Mouse (Mus musculus) limb, embryonic 11.5 days (tissue): ENCODE data around the gene Gm28539. TPM values are rescaled to one million over a fixed set of nuclear protein-coding genes. Genes with fewer than 3 reads are reported as not detected.

Source experiments
- ATAC-seq: fragments of 200-750 bp; cut with Nextera tagmentation; 2 replicates; pipeline ENCODE4 v1.8.0; 2017; ENCODE audit warnings: low read depth; ENCODE audit not compliant: insufficient number of reproducible peaks, low FRiP score, low TSS enrichment
- DNase-seq: peaks from one replicate; pipeline ENCODE4 v3.0.0-alpha.2; 2015; ENCODE audit warnings: low spot score
- H3K27ac ChIP-seq: fragments of 300-500 bp; sonication (generic); replicated peaks from 2 replicates; pipeline ENCODE4 v1.5.1; 2014; ENCODE audit warnings: low read depth, mild to moderate bottlenecking, low read length
- H3K27me3 ChIP-seq: fragments of 300-500 bp; sonication (generic); 2 replicates; pipeline ENCODE4 v1.6.1; 2014; ENCODE audit warnings: mild to moderate bottlenecking, low read length, mixed read lengths; ENCODE audit not compliant: control insufficient read depth, insufficient read depth
- H3K36me3 ChIP-seq: fragments of 300-500 bp; sonication (generic); 2 replicates; pipeline ENCODE4 v1.6.1; 2014; ENCODE audit warnings: mild to moderate bottlenecking, low read length, moderate library complexity, mixed read lengths; ENCODE audit not compliant: control insufficient read depth, insufficient read depth
- H3K4me1 ChIP-seq: fragments of 300-500 bp; sonication (generic); 2 replicates; pipeline ENCODE4 v1.6.1; 2014; ENCODE audit warnings: low read length, mixed read lengths; ENCODE audit not compliant: control insufficient read depth, insufficient read depth
- H3K4me2 ChIP-seq: fragments of 300-500 bp; sonication (generic); 2 replicates; pipeline ENCODE4 v1.6.1; 2014; ENCODE audit warnings: low read depth, mild to moderate bottlenecking, moderate library complexity; ENCODE audit not compliant: severe bottlenecking
- H3K4me3 ChIP-seq: fragments of 300-500 bp; sonication (generic); 2 replicates; pipeline ENCODE4 v1.5.1; 2014; ENCODE audit warnings: low read depth, low read length
- H3K9ac ChIP-seq: fragments of 300-500 bp; sonication (generic); 2 replicates; pipeline ENCODE4 v1.6.1; 2014; ENCODE audit warnings: mild to moderate bottlenecking, low read length
- H3K9me3 ChIP-seq: fragments of 300-500 bp; sonication (generic); 2 replicates; pipeline ENCODE4 v1.6.1; 2016; ENCODE audit warnings: low read length; ENCODE audit not compliant: control insufficient read depth
- WGBS: fragments of 180-500 bp; shearing (Covaris S2); extraction: QIAGEN DNeasy Blood & Tissue Kit; methylation state at CpG from one replicate; pipeline ENCODE4 v1.1.7; 2014; 5-methylcytosine and 5-hydroxymethylcytosine counted together
- polyA plus RNA-seq: library from polyadenylated mRNA; unstranded; fragments of >200 nt; fragmentation: Nextera tagmentation; extraction: Ambion mirVana; gene quantifications from 2 replicates; pipeline ENCODE4 v1.2.1, GENCODE M21; 2014

Gene Gm28539
- polyA plus RNA-seq, 1 experiment from 2014 or later: not detected

DNA sequence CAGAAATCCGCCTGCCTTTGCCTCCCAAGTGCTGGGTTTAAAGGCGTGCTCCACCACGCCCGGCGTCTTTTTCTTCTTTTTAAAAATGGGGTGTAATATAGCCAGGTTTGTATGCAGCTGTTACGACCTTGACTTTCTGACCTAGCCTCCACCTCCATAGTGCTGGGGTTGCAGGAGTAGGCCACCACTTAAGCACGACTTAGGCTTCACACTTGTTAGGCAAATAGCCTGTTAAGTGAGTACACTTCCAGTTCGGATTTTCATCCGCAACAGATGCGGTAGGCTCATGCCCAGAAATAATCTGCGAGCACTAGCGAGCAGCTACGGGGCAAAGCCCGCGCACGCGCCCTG, 39.7 kb downstream of the Gm28539 start:
- H3K9ac ChIP-seq: peak overlapping the region; percentile 89
- H3K4me3 ChIP-seq: peak overlapping the region; percentile 91
- H3K4me2 ChIP-seq: peak overlapping the region; percentile 81; the same call in 1 of the 2 replicates
- H3K27me3 ChIP-seq: no peaks in the 10 kb centered on the region
- H3K27ac ChIP-seq: peak overlapping the region; percentile 85
- DNase-seq: no peak
- H3K9me3 ChIP-seq: no peaks in the 10 kb centered on the region
- H3K4me1 ChIP-seq: no peaks in the 10 kb centered on the region
- ATAC-seq: peak; percentile 60
- under 1% methylated on average over 17 of the region's 17 CpGs for WGBS
- peaks cover 9% of the 10 kb centered on the region; the same call in 1 of the 2 replicates for H3K36me3 ChIP-seq

DNA sequence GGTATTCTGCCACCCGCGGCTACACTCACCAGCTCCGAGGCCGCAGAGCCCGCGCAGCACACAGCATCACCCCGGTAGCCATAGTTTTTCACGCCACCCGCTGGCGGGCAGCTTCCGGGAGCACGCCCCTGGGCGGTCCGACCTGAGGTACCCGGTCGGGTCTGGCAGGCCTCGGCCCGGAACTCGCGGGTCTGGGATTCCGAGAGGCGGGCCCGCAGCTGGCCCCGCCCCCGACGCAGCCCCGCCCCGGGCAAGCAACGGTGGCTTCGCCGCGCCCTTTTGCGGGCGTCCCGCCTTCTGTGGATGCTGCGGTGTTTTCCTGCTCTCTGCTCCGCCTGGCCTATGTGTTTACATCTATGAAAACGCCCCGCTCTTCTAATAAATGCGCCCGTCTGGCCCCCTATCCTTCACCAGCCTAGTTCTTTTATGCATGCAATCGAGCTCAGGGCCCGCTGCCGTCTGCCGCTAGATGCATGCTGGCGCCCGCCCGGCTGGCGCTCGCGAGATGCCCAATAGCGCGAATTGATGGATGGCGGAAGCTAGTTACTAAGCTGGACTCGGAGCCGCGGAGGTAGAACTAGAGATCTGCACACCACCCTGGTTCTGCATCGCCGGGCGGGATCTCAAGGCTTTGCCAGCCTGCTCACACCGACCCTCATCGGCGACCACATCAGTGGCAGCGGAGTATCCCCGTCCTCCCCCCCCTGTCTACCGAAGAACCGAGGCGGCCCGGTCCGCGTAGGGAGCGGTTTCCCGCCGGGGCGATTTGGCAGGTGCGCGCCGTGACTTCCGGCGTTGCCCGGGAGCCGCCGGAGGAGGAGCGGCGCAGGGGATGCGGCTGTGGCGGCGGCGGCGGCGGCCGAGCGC, 40.3 kb downstream of the Gm28539 start, which contains the start of the genes Mrpl40 and Hira:
TSS of gene Mrpl40 (minus strand) at position 421 of the 867 bp plus-strand sequence.
TSS of gene Hira (plus strand) at position 596 of the 867 bp plus-strand sequence.
- H3K4me2 ChIP-seq: peak within 1 kb of the TSS; percentile 81
- DNase-seq (peak; percentile 95), ATAC-seq (peak; percentile 92)
- H3K9ac ChIP-seq: peak within 1 kb of the TSS; percentile 89
- H3K27me3 ChIP-seq: no peaks in the 10 kb centered on the region
- no peaks in the 10 kb centered on the region for H3K9me3 ChIP-seq
- H3K4me1 ChIP-seq: no peaks in the 10 kb centered on the region
- peaks cover 9% of the 10 kb centered on the region; the same call in 1 of the 2 replicates for H3K36me3 ChIP-seq
- peak within 1 kb of the TSS; percentile 85 for H3K27ac ChIP-seq
- peak within 1 kb of the TSS; percentile 91 for H3K4me3 ChIP-seq
- WGBS: under 1% methylated on average over 82 of the region's 93 CpGs

DNA sequence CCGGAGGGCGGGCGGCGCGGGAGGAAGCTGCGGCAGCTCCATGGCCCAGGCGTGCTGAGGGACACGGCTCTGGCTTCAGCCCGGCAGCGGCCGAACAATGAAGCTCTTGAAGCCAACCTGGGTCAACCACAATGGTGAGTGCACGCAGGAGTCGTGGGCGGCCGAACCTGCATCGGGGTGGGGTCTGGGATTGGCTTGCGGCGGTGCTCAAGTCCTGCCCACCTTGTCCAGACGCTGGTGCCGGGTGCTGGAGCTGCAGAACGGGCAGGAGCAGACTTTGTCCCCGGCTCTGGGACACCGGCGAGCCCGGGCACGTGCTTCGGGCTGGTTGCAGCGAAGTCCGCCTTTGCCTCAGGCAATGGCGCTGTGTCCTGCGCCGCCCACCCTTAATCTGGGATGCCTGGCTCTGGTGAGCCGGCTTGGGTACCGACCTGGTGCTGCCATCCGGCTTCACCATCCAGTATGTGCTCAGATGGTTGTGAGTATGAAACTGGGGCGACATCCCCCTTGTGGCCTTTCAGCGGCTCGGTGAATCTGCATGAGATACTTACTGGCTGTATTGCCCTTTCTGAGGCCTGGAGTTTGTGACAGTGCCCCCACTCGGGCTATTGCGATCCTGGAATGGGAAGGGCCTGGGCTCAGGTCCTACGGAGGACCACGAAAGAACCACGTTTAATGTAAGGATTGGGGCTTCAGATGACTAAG, 41.2 kb downstream of the Gm28539 start:
- peak overlapping the region; percentile 85 for H3K27ac ChIP-seq
- H3K4me2 ChIP-seq: peak overlapping the region; percentile 81
- H3K36me3 ChIP-seq: peaks cover 6% of the 10 kb centered on the region; the same call in 1 of the 2 replicates
- H3K4me3 ChIP-seq: peak overlapping the region; percentile 91
- H3K9me3 ChIP-seq: no peaks in the 10 kb centered on the region
- WGBS: under 1% methylated on average over 43 of the region's 43 CpGs
- ATAC-seq (peak; percentile 28), DNase-seq (peak; percentile 75)
- H3K9ac ChIP-seq: peak overlapping the region; percentile 89
- no peaks in the 10 kb centered on the region for H3K4me1 ChIP-seq
- no peaks in the 10 kb centered on the region for H3K27me3 ChIP-seq

DNA sequence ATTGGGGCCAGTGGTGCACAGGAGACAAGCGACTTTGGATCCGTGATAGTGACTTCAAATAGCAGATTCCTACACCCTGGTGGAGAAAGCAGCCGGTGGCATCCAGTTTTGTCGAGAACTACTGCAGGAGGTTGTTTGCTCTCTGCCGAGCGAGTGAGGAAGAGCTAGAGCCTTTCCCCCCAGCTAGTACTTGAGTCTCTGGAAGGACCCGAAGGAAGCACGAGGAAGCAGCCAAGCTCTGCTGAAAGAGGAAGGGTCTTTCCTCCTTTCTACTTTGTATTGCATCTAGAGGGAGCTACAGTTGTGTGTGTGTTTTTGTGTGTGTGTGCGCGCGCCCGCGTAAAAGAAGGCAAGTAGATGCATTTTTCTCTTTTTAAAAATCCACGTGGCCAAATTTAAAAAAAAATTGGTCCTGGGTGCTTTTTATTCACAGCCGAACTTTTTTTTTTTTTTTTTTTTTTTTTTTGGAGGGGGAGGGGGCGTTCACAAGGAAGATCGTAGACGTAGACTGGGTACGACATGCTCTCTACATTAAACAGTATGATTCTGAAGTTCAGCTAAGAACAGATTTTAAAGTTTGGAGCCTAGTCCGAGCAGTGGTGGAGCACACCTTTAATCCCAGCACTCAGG, 41.8 kb downstream of the Gm28539 start:
- WGBS: 34% methylated on average over 20 of the region's 20 CpGs
- no peak for DNase-seq
- Histone ChIP-seq H3K27ac (peak overlapping the region; percentile 85), H3K36me3 (peaks cover 6% of the 10 kb centered on the region; the same call in 1 of the 2 replicates), H3K4me3 (peak overlapping the region; percentile 91), H3K4me2 (peak overlapping the region; percentile 81), H3K9me3 (no peaks in the 10 kb centered on the region), H3K4me1 (no peaks in the 10 kb centered on the region), H3K9ac (peak overlapping the region; percentile 89), H3K27me3 (no peaks in the 10 kb centered on the region)
- ATAC-seq: no peak

DNA sequence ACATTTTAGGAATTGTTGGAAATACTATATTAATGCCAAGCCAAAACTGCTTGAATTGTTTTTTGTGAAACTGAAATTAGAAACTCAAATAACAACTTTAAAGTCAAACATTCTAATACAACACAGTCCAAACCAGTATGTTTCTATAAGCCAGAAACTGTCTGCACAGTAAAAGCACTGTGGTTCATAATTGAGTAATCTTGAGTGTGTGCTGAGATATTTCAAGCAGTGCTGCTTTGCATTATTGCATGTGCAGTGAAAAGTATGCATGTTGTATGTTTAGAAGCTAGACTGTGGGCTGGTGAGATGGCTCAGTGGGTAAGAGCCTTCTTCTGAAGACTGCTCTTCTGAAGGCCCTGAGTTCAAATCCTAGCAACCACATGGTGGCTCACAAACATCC, 47.7 kb downstream of the Gm28539 start:
- Histone ChIP-seq H3K4me3 (no peak overlapping the region), H3K9me3 (no peaks in the 10 kb centered on the region), H3K27ac (no peak overlapping the region), H3K27me3 (no peaks in the 10 kb centered on the region), H3K4me2 (no peak overlapping the region), H3K4me1 (no peaks in the 10 kb centered on the region), H3K9ac (no peak overlapping the region), H3K36me3 (no peaks in the 10 kb centered on the region; the same call in none of the 2 replicates)
- ATAC-seq: no peak
- DNase-seq: no peak

DNA sequence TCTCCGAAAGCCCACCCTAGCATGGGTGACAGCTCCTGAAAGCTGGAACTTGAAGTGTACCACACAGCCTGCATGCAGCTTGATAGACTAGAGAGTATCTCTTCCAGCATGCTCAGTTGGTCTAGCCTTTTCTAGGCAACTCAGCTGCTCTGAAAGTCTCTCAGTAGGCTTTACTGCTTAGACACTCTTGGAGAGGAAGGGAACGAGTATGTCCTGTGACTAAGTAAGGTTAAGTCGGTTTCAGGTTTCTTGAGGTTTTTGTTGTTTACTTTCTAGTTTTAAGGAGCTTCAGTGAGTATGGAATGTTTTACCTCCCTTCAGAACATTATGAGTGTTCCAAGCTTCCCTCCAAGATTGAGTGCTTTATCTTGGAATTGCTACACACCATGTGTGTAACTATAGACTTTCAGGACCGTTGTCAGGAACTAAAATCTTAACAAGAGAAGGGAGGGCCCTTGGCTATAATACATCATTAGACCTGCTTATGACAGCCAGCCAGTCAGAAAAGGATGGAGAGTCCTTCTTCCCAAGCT, 57.5 kb downstream of the Gm28539 start:
- H3K9ac ChIP-seq: no peak overlapping the region
- no peaks in the 10 kb centered on the region for H3K9me3 ChIP-seq
- no peaks in the 10 kb centered on the region; the same call in 1 of the 2 replicates for H3K36me3 ChIP-seq
- no peaks in the 10 kb centered on the region for H3K27me3 ChIP-seq
- H3K4me1 ChIP-seq: no peaks in the 10 kb centered on the region
- no peak overlapping the region for H3K4me2 ChIP-seq
- WGBS: 78% methylated on average over 4 of the region's 4 CpGs
- no peak for DNase-seq
- no peak overlapping the region for H3K4me3 ChIP-seq
- no peak for ATAC-seq
- no peak overlapping the region for H3K27ac ChIP-seq

DNA sequence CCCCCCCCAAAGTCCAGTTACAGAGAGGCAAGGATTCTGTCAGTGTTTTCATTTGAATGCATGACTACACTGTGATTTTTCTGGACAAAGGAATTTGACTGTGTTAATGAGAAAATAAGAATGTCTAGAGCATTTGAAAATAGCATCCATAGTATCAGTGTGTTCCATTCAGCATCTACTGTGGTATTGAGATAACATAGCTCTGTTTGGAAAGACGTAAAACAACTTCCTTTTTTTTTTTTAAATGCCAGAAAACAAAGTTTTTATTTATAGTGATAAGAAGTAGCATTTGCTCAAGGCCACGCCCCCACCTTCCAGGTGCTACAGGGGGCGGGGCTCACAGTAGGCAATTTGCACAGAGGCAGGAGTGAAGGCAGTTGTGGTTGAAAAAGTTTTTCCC, 58.9 kb downstream of the Gm28539 start:
- Histone ChIP-seq H3K9ac (no peak overlapping the region), H3K27ac (no peak overlapping the region), H3K4me2 (no peak overlapping the region), H3K4me3 (no peak overlapping the region), H3K36me3 (peaks cover 3% of the 10 kb centered on the region; the same call in 1 of the 2 replicates), H3K9me3 (no peaks in the 10 kb centered on the region), H3K4me1 (no peaks in the 10 kb centered on the region), H3K27me3 (no peaks in the 10 kb centered on the region)
- WGBS: 80% methylated on average over 3 of the region's 3 CpGs
- DNase-seq: no peak
- ATAC-seq: no peak

DNA sequence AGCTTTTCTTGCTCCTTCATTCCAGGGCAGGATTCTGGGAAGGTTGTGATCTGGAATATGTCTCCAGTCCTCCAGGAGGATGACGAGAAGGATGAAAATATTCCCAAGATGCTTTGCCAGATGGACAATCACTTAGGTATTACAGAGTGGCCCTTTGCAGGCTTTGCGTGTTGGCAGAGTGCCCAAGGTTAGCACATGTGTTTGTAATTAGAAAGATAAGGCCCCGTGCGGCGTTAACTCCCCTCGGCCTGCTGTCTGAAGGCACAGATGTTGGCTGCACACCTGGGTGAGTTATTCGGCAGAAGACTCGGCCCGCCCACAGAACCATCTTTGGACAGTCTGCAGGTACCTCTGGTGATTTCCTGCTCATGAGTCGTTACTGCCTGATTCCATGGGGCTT, 60.0 kb downstream of the Gm28539 start:
- Histone ChIP-seq H3K27ac (no peak overlapping the region), H3K9ac (no peak overlapping the region), H3K36me3 (peaks cover 3% of the 10 kb centered on the region; the same call in 1 of the 2 replicates), H3K27me3 (no peaks in the 10 kb centered on the region), H3K4me1 (no peaks in the 10 kb centered on the region), H3K9me3 (no peaks in the 10 kb centered on the region), H3K4me2 (no peak overlapping the region), H3K4me3 (no peak overlapping the region)
- ATAC-seq (no peak), DNase-seq (peak; percentile 21)
- WGBS: 48% methylated on average over 10 of the region's 10 CpGs
